Mouse (Mus musculus): Measurements from ENCODE around the gene Ube2s. TPM values are rescaled to one million over a fixed set of nuclear protein-coding genes. Genes with fewer than 3 reads are reported as not detected.

The Ube2s gene
- total and polyA plus RNA-seq, 2 experiments: 24.2 to 74.3 TPM

DNA sequence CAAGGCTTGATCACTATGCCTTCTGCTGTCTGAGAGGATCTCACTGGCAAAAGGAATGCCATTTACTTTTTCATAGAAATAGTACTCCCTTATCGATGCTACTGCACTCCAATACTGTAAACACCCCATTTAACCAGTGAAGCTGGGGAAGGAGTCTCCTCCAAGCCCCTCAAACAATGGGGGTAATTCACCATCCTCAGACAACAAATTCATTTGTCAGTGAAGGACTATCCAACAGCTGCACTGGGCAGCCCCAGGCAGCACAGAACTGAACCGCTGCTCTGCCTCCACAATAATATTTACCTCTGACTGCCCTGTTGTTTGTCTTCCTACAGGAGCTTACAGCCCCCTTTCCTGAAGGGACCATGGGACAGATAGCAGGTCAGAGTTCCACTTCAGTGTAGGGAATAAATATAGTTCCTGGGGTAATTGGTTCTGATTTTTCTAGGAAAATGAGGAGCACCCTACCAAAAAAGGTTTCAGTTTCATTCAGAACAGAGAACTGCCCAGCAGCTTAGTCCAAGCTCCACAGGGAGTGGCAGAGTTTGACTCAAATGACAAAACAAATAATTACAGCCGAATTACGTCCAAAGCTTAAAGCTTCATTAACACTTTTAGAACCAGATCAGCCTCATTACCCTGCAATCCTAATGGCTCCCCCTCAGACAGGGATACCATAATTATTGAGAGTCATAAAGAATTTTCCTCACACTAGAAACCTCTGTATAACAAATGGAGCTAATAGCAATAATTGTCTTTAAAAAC lies 47.3 kb downstream of the Ube2s start:
- no peak for DNase-seq (ENCODE audit: extremely low read depth, low read depth, low spot score)
- 10% methylated on average over 4 of the region's 4 CpGs for WGBS
- 0 out of 2 replicates have a peak overlapping the region, but pooled peaks have one; percentile 2 for H3K9ac ChIP-seq (ENCODE audit: low read depth, low read length)
- H3K4me1 ChIP-seq (ENCODE audit: control insufficient read depth, insufficient read depth, low read length): no peaks in the 10 kb centered on the region
- no peaks in the 10 kb centered on the region for H3K79me2 ChIP-seq (ENCODE audit: control insufficient read depth, insufficient read depth, low read length)
- no peaks in the 10 kb centered on the region for H3K36me3 ChIP-seq (ENCODE audit: control insufficient read depth, insufficient read depth, low read length)
- H3K27me3 ChIP-seq (ENCODE audit: control insufficient read depth, insufficient read depth, low read length): no peaks in the 10 kb centered on the region
- no peak overlapping the region for H3K4me3 ChIP-seq (ENCODE audit: insufficient read depth, low read depth, low read length)
- no peak for TF ChIP-seq CTCF (IDR thresholded peaks at IDR 0.05; ENCODE audit: low read depth, low read length)
- no peak for TF ChIP-seq POLR2A (IDR thresholded peaks at IDR 0.05; ENCODE audit: extremely low read depth, insufficient read depth, low read length)
- 0 out of 2 replicates have a peak overlapping the region, but pooled peaks have one; percentile 0 for H3K27ac ChIP-seq (replicated peaks; ENCODE audit: insufficient read depth, low read depth, low read length)

DNA sequence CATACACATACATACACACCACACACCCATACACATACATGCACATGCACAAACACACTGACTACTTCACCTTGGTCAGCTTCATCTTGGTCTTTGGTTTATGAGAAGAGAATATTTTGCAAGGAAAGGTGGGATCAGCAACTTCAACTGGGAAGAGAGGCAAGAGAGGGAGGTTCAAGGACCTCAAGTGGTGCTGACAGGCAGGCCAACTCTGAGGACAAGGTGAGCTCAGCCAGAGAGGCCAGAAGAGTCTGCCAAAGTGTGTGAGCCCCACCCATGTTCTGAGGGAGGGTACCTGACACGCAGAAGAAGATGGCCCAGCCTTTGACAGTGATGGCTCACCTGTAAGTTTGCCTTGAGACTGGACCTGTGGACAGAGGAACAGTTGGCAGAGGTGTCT lies 52.7 kb downstream of the Ube2s start:
- Histone ChIP-seq H3K27ac (replicated peaks; ENCODE audit: insufficient read depth, low read depth, low read length) (no peak overlapping the region), H3K36me3 (ENCODE audit: control insufficient read depth, insufficient read depth, low read length) (no peaks in the 10 kb centered on the region), H3K4me1 (ENCODE audit: control insufficient read depth, insufficient read depth, low read length) (no peaks in the 10 kb centered on the region), H3K9ac (ENCODE audit: low read depth, low read length) (no peak overlapping the region), H3K4me3 (ENCODE audit: insufficient read depth, low read depth, low read length) (no peak overlapping the region), H3K79me2 (ENCODE audit: control insufficient read depth, insufficient read depth, low read length) (no peaks in the 10 kb centered on the region), H3K27me3 (ENCODE audit: control insufficient read depth, insufficient read depth, low read length) (no peaks in the 10 kb centered on the region)
- no peak for TF ChIP-seq CTCF (IDR thresholded peaks at IDR 0.05; ENCODE audit: low read depth, low read length)
- no peak for TF ChIP-seq POLR2A (IDR thresholded peaks at IDR 0.05; ENCODE audit: extremely low read depth, insufficient read depth, low read length)
- DNase-seq (ENCODE audit: extremely low read depth, low read depth, low spot score): no peak
- WGBS: 43% methylated on average over 1 of the region's 1 CpGs

DNA sequence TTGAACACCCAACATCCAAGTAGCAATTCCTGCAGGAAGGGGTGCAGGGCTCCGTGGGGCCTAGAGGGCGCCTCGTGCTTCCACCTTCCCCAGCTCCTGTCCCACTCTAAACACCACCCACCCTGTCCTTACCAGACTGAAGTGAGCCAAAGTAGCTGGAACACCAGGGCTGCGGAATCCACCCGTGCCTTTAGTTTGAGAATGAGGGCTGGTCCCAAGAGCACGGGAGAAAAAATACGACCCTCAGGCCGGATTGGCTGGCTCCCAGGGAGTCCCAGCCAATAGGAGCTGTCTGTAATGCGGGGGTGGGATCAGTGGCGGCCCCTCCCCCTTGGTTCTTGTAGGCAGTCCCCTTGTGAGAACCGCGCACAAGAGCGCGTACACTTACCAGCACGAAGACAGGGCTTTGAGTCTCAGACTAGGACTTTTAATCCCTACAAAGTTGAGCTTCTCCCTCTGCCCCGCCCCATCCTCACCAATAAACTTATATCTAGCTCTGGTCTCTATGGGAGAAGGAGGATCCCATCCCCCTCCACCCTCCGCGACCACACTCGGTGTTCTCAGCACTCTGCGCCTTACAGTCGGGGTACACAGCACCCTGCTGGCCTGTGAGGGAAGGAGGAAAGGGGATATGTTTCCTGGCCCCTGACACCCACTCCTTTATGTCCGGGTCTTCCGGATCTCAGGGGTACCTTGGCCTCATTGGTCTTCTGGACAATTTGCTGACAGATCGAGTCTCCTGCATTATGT lies 59.4 kb downstream of the Ube2s start, which contains the start of gene Cox6b2:
Cox6b2 (minus strand) TSS at position 274 of the 750 bp plus-strand sequence.
- no peak within 1 kb of the TSS for H3K27ac ChIP-seq (replicated peaks; ENCODE audit: insufficient read depth, low read depth, low read length)
- TF ChIP-seq CTCF (IDR thresholded peaks at IDR 0.05; ENCODE audit: low read depth, low read length) (no peak), POLR2A (IDR thresholded peaks at IDR 0.05; ENCODE audit: extremely low read depth, insufficient read depth, low read length) (no peak)
- no peaks in the 10 kb centered on the region for H3K27me3 ChIP-seq (ENCODE audit: control insufficient read depth, insufficient read depth, low read length)
- no peak within 1 kb of the TSS for H3K9ac ChIP-seq (ENCODE audit: low read depth, low read length)
- H3K4me3 ChIP-seq (ENCODE audit: insufficient read depth, low read depth, low read length): peak within 1 kb of the TSS; percentile 32; the same call in 1 of the 2 replicates
- H3K36me3 ChIP-seq (ENCODE audit: control insufficient read depth, insufficient read depth, low read length): no peaks in the 10 kb centered on the region
- no peaks in the 10 kb centered on the region; the same call in 1 of the 2 replicates for H3K4me1 ChIP-seq (ENCODE audit: control insufficient read depth, insufficient read depth, low read length)
- H3K79me2 ChIP-seq (ENCODE audit: control insufficient read depth, insufficient read depth, low read length): no peaks in the 10 kb centered on the region
- DNase-seq (ENCODE audit: extremely low read depth, low read depth, low spot score): no peak
- 15% methylated on average over 24 of the region's 24 CpGs for WGBS

DNA sequence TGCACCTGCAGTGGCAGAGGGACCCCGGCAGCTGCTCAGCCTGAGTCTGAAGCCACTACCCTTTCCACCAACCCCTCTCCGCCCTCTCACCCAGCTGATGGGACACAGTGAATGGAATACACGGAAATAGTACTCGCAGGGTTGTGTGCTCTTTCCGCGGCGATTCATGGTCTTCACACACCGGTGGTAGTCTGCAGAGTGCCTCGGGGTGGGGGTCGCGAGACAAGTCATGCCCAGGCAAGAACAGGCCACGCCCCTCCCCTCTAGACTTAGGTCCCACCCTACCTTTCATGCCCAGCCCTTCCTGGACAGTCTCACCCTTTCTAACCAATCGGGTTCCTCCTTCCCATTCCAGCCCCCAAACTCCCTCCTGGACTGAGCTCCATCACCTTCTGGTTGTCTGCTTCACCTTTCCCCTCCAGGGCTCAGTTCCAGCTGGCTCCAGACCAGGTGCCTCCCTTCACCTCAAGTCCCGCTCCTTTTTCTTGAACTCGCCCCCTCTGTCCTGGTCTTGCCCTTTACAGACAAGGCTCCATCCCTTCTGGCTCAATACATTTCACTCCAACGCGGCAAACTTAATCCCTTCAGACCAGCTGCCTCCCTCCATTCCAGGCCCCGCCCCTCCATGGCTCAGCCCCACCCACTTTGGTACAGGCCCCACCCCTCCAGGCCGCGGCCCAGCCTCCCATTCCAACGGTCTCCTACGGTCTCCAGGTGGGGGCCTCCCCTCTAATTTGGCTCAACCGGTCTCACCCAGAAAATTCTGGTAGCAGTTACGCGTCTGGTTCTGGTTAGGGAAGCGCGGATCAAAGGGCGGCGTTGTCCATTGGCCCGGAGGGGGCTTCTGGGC lies 60.2 kb downstream of the Ube2s start:
- Histone ChIP-seq H3K4me3 (ENCODE audit: insufficient read depth, low read depth, low read length) (peak overlapping the region; percentile 32; the same call in 1 of the 2 replicates), H3K27me3 (ENCODE audit: control insufficient read depth, insufficient read depth, low read length) (no peaks in the 10 kb centered on the region), H3K9ac (ENCODE audit: low read depth, low read length) (no peak overlapping the region), H3K36me3 (ENCODE audit: control insufficient read depth, insufficient read depth, low read length) (no peaks in the 10 kb centered on the region), H3K4me1 (ENCODE audit: control insufficient read depth, insufficient read depth, low read length) (no peaks in the 10 kb centered on the region; the same call in 1 of the 2 replicates), H3K27ac (replicated peaks; ENCODE audit: insufficient read depth, low read depth, low read length) (no peak overlapping the region), H3K79me2 (ENCODE audit: control insufficient read depth, insufficient read depth, low read length) (no peaks in the 10 kb centered on the region)
- no peak for TF ChIP-seq POLR2A (IDR thresholded peaks at IDR 0.05; ENCODE audit: extremely low read depth, insufficient read depth, low read length)
- TF ChIP-seq CTCF (IDR thresholded peaks at IDR 0.05; ENCODE audit: low read depth, low read length): no peak
- 3% methylated on average over 30 of the region's 30 CpGs for WGBS
- peak; percentile 7 for DNase-seq (ENCODE audit: extremely low read depth, low read depth, low spot score)

DNA sequence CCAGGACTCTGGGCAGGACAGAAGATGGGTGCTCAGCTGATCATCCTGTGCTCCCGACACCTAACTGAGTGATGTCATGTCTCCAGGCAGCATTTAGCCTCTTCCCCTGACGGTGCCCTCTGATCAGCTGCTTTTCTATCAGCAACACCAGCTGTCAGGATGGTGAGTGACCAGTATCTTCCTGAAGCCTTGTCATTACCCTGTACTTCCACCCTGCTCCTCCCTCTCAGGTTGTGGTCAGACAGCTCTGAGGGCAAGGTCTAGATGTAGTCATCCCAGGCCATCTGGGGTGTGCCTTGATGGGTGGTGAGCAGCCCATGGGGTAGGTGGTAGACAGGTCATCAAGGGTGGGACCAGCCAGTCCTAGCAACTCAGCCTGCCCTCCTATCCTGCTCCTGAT lies 63.2 kb downstream of the Ube2s start:
- WGBS: 93% methylated on average over 2 of the region's 2 CpGs
- no peak overlapping the region for H3K4me3 ChIP-seq (ENCODE audit: insufficient read depth, low read depth, low read length)
- H3K4me1 ChIP-seq (ENCODE audit: control insufficient read depth, insufficient read depth, low read length): no peaks in the 10 kb centered on the region; the same call in 1 of the 2 replicates
- H3K27ac ChIP-seq (replicated peaks; ENCODE audit: insufficient read depth, low read depth, low read length): no peak overlapping the region
- H3K9ac ChIP-seq (ENCODE audit: low read depth, low read length): no peak overlapping the region
- H3K36me3 ChIP-seq (ENCODE audit: control insufficient read depth, insufficient read depth, low read length): no peaks in the 10 kb centered on the region
- no peaks in the 10 kb centered on the region for H3K27me3 ChIP-seq (ENCODE audit: control insufficient read depth, insufficient read depth, low read length)
- DNase-seq (ENCODE audit: extremely low read depth, low read depth, low spot score): no peak
- TF ChIP-seq CTCF (IDR thresholded peaks at IDR 0.05; ENCODE audit: low read depth, low read length): no peak
- no peaks in the 10 kb centered on the region for H3K79me2 ChIP-seq (ENCODE audit: control insufficient read depth, insufficient read depth, low read length)
